Mouse (Mus musculus): ENCODE results near the gene Gm7030.
"Not testable (repeated sequence)": the region's sequence is repeated elsewhere in the genome, so short reads cannot be mapped to it uniquely, and the experiment has no call there.

Gm7030 gene

DNA sequence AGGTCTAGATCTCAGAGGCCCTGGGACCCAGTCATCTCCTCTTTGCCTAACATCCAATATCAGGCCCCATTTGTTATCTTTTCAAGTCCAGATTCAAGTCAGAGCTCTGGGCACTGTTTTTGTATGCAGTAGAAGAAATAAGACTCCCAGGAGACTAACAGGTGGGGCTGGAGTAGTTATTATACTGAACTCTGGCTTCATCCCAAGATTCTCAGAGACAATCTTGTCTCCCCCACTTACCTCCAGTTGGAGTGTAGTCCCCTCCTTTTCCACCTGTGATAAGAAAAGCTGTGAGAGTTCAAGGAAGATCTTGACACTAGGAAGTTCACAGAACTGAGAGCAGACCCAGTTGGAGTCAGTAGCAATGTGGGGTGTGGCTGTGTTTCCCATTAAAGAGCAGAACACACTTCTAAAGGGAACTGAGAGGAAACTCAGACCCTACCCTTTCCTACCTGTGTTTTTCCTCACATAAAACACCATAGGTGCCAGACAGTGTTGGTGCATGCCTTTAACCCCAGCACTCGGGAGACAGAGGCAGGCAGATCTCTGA, 7.1 kb upstream of the Gm7030 start:
- in situ Hi-C loops (cut with MboI; ENCODE audit: low sequenced_read_pairs): loop anchor here (10.0 kb wide), 1 partner anchor 72 kb away; no protein-coding TSS in a partner anchor

DNA sequence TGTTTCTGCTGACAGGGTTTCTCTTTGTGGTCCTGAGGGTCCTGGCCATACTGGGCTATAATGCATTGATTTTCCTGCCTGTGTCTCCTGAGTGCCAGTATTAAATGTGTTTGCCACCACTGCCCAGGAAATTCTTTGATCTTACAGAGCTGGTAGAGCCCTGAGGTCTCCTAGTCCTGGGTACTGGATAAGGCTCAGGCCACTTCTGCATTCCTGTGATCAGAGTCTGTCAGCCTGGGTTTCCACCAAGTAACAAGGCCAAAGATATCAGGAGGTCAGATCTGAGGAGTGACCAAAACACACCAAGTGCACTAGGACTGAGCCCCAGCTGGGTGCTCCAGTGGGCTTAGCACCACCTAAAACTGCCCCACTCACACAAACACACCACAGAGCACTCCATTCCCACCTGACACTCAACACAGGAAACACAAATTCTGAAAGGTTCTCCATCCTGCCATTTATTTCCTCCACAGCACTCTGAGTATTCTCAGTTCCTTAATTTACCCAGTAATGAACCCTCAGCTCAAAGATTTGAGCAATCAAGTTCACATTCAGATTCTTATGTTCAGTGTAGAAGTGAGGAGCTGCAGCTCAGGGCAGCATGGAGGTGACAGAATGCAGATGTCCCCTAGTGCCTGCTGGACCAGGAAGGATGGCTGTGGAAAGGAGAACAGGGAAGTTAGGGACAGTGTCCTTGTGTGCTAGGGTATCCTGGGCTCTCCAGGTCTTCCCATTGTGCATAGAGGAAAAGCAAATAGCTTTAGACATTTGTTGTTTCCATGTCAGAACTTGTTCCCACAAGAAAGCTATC, 6.4 kb upstream of the Gm7030 start:
- in situ Hi-C loops (cut with MboI; ENCODE audit: low sequenced_read_pairs): loop anchor here (10.0 kb wide), 1 partner anchor 71 kb away; no protein-coding TSS in a partner anchor

DNA sequence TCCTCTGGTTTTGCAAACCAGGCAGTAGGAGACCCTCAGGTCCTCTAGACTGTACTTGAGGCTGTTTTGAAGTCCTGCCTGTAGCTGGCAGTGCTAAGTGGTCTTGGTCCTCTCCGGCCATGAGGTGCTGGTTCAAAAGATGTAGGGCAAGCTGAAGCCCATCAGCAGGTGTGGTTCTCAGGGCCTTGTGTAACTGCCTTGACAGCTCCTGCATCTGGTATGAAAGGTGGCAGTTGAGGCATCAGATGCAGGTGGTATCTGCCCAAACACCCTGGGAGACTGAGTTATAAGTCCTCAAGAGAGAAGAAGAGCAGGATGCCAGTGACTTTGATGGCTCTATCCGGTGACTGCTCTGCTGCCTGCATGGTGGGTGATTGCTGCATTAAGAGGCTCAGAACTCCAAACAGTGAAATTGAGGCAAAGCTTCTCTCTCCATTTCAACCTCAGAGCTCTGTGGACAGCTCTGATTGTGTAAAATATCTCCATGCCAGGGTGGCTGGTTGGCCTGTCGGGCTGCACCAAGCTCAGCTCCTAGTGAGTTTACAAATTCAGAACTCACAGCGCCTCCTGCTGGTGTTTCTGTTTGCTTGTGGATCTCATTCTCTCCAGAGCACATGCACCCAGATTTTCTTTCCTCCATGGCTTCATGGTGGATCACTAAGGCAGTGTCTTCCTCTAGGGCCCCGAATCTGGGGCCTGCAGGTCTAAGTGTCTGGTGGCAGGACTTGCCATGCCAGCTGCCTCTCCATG, 2.5 kb upstream of the Gm7030 start:
- in situ Hi-C loops (cut with MboI; ENCODE audit: low sequenced_read_pairs): loop anchor here (10.0 kb wide), 1 partner anchor 67 kb away; no protein-coding TSS in a partner anchor

DNA sequence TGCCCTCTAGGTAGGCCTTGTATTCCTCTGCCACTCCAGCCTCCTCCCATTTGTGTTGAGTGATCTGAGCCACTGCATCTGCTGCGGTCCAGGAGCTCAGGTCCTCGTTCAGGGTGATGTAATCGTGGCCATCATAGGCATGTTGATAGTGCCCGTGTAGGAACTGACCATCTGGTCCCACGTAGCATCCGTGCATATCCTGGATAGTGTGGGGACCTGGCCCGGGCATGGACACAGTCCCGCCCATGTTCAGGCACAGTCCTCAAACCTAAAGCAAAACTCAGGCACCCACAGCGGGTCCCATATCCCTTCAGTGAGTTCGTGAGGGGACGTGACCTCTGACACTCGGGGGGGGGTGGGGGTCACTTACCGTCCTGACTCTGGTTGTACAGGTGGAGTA, 700 bp downstream of the Gm7030 start:
- in situ Hi-C loops (cut with MboI; ENCODE audit: low sequenced_read_pairs): not testable (repeated sequence)

DNA sequence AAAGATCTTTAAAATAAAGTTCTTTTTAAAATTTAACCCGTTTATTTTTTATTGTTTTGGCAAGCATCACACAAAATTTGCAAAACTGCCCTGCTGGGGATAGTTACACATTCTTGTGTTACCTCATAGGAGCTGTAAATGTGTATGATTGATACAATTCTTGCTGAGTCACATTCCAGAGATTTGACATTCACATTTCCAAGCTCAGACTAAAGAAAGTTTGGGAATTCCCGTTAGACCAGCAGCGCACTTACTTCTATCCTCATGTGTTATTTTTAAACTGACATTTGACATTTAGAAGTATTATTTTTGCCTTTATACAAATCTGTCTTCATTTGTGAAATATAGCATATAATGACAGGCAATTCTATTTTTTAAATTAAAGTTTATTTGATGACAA, 5.1 kb downstream of the Gm7030 start:
- in situ Hi-C loops (cut with MboI; ENCODE audit: low sequenced_read_pairs): not testable (repeated sequence)

DNA sequence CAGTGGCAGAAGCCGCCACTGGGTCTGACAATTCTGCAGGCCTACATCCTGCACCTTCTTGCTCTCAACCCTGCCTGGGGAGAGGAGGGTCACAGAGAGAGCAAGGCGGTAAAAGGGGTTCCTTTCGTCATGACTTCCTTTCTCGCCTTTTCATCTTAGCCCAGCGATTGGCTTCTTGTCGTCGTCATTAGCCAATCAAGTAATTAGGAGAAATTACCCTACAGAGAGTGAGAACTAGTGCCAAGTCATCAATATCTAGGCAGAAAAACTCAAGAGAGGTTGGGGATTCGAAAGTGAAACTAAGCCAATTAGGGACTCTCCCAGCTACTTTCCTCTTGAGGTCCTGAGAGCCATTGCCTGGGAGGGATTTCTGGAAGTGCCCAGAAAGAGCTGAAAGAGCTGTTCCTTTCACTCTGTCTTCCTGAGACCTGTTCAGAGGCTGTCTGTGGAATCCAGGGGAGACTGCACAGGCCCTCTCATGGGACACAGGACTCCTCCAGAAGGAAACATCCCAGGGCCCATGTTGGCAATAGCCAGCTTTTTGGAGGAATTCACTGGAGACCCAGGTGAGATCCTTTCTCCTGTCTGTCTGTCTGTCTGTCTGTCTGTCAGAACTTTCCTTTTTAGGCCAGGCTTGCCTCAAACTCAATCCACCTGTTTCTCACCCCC, 7.7 kb downstream of the Gm7030 start, which contains the start of gene Gm19684:
TSS of gene Gm19684 (plus strand) at position 327 of the 669 bp plus-strand sequence.
- in situ Hi-C loops (cut with MboI; ENCODE audit: low sequenced_read_pairs): not testable (repeated sequence)

DNA sequence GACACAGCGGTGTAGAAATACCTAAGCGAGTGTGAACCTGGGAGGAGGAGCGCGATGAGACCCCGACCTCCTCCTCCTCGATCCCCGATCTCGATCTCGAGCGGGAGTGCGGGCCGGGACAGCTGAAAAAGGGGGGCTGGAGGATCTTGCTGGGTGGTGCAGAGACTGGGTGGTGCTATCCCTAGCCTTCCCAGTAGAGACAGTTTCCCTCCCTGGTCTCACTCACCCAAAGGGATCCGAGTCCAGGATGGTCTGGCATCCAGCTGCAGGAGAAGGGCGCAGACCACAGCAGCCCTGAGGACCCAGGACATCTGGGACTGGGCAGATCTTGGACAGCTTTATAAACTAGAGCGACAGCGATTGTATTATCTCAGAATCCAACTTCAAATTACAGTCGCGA, 8.4 kb downstream of the Gm7030 start:
- in situ Hi-C loops (cut with MboI; ENCODE audit: low sequenced_read_pairs): not testable (repeated sequence)

DNA sequence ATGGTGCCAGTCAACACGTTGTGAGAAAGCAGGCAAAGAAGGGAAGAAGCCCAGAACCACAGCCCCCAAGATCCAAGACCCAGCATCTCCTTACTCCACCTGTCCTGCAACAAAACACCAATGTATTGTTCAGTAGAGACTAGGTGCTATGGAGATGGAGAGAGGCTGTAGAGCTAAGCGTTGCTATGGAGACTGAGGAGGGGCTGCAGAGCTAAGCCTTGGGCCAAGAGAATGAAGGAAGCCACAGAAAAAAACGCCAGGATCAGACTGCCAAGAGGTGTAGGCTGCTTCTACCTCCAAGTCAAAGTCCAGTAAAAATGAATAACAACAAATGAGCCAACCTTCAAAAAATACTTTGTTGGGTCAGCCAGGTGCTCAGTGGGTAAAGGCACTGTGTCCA, 12.7 kb downstream of the Gm7030 start:
- in situ Hi-C loops (cut with MboI; ENCODE audit: low sequenced_read_pairs): loop anchor here (10.0 kb wide), 1 partner anchor 82 kb away; the partner anchor contains the start of gene H2-T23

DNA sequence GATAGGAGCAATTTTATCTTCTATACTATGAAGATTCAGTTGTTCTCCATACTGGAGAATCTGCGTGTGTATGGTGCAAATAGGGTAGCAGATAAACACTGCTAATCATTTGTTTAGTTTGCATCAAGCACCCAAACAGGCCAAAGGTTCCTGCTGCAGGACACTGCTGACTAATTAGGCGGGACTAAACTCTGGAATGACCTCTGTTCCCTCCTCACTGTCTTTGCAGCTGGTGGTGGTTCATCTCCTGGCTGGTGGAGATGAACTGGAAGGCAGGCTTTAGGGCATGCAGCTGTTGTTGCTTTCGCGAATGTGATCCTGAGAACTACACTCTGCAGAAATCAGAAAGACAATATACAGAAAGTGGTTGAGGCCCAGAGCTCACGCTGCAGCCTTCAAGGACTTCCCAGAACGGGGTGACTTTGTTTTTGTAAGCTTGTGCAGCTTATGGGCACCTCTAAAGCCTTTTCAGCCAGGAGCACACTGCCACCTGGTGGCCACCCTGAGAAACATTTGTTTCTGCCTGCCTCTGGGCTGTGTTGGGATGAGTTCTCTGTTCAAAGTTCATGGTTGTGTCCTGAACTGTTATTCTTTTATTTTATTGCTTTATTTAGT, 15.1 kb downstream of the Gm7030 start:
- in situ Hi-C loops (cut with MboI; ENCODE audit: low sequenced_read_pairs): loop anchor here (10.0 kb wide), 1 partner anchor 79 kb away; the partner anchor contains the start of gene H2-T23

DNA sequence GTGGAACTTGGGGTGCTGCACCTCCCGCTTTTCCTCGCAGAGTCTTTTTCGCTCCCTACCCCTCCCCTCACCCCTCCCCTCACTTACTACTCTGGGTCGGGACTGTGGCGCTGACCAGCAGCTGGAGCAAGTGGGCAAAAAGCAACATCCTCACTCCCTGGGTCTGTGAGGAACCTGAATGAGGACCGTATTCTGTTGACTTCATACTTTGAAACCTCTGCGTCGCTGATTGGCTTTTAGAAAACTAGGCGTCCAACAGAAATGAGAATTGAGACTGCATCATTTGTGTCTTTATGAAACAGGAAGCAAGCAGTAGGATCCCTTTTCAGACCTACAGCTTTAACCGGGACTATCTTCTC, 17.7 kb downstream of the Gm7030 start:
- in situ Hi-C loops (cut with MboI; ENCODE audit: low sequenced_read_pairs): loop anchor here (10.0 kb wide), 1 partner anchor 77 kb away; the partner anchor contains the start of gene H2-T23

DNA sequence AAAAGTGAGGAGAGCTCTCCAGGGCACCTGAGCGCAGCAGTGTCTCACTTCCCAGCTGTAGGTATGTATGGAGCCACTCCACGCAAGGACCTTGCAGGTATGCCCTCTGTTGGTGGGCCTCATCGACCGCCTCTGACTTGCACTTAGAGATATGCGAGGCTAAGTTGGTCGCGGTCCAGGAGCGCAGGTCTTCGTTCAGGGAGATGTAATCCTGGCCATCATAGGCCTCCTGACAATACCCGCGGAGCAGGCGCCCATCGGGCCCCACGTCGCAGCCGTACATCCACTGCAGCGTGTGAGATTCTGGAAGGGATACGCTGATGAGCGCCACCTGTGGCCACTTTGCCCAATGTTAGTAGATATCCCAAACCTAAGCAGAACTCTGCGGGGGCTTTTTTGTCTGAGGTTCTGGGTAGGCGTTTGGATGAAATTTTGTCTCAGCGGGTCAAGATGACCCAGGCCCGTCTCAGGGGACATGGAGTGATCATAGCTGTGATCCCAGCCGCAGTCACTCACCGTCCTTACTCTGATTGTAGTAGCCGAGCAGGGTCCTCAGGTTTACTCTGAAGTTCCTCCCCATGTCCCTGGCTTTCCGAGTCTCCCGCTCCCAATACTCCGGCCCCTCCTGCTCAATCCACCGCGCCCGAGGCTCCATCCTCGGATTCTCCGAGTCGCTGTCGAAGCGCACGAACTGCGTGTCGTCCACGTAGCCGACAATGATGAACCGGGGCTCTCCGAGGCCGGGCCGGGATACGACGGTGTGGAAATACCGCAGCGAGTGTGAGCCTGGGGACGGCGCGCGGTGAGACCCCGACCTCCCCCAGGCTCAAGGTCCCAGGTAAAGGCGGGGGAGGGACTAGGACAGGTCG, 18.4 kb downstream of the Gm7030 start:
- in situ Hi-C loops (cut with MboI; ENCODE audit: low sequenced_read_pairs): loop anchor here (10.0 kb wide), 1 partner anchor 76 kb away; the partner anchor contains the start of gene H2-T23

DNA sequence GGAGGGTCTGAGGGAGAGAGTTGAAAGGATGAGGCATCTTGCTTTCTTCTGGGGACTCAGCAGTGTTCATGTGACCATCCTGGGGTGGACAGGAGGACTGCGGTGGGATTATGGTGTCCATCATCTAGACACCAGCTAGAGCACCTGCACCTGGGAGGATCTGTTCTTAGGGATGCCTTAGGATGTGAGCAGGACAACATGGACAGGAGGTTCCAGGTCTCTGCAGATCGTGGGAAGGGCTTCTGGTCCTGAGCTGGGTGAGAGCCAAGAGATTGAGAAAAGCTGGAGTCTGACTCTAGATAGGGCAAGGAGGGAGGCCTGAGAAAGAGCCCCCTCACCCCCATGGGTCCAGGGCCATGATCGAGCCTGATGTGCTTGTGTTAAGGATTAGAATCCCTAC, 19.1 kb downstream of the Gm7030 start:
- in situ Hi-C loops (cut with MboI; ENCODE audit: low sequenced_read_pairs): loop anchor here (10.0 kb wide), 1 partner anchor 75 kb away; the partner anchor contains the start of gene H2-T23

DNA sequence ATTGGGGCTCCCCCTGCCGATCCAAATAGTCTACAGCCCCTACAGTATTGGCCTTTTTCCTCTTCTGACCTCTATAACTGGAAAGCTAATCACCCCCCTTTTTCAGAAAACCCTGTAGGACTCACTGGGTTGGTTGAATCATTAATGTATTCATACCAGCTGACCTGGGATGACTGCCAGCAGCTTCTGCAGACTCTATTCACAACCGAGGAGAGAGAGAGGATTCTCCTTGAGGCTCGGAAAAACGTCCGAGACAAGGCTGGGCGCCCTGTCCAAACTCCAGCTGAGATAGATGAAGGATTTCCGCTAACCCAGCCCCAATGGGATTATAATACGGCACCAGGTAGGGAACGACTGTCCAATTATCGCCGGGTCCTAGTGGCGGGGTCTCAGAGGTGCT, 27.1 kb downstream of the Gm7030 start:
- in situ Hi-C loops (cut with MboI; ENCODE audit: low sequenced_read_pairs): not testable (repeated sequence)

DNA sequence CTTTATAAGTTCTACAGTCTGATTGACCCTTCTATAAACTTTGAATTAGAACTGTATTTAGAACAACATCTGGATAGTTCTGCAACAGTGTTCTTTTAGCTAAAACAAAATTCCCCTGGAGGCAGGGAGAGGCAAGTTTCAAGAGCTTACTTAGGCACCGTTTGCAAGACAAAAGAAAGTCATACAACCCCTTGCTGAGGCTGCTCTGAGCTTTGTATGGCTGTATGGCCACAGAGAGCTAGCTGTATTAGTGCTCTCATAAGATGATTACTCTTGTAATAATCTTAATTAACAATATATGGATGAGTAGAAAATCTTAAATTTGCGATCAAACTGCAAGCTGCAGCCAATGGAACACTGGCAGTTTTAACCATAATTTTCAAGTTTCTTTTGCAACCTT, 29.6 kb downstream of the Gm7030 start:
- in situ Hi-C loops (cut with MboI; ENCODE audit: low sequenced_read_pairs): loop anchor here (10.0 to 25.0 kb wide), 2 partner anchors 55 to 737 kb away; no protein-coding TSS in a partner anchor

DNA sequence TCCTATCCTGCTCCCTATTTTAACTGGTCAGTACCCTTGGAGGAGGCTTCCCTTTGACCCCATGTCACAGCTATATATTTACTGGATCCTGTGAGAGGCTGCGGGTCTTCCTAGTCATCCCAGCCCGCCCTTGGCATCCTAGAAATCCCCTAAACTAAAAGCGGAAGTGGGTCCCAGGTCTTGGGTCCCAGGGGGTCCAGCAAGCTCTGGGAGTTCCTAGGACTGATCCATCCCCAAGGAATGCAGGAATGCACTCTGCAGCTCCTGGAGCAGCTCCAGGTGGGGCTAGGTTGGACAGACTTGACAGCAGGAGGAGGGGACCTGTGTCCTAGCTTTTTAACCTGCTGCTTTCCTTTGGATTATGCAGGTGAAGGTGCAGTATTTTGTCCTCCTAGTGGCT, 35.3 kb downstream of the Gm7030 start:
- in situ Hi-C loops (cut with MboI; ENCODE audit: low sequenced_read_pairs): loop anchor here (10.0 to 25.0 kb wide), 2 partner anchors 61 to 732 kb away; no protein-coding TSS in a partner anchor

DNA sequence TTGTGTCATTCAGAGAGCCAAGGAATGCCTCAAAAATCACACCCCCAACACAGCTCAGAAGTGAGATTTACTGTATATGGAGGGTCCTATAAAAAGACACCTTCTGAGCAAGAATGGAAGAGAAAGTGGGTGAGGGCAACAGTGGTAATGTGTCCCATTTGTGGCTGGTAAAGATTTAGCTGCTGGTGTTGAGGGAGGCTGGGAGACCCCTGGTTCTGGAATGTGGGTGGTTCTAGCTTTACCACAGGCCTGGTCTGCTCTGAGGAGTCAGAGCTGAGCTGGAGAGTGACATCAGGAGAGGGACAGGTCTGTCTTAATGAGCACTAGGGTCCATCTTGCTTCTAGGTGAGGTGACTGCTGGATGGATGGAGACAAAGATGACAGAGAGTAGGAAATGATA, 36.7 kb downstream of the Gm7030 start:
- in situ Hi-C loops (cut with MboI; ENCODE audit: low sequenced_read_pairs): loop anchor here (10.0 to 25.0 kb wide), 2 partner anchors 62 to 730 kb away; no protein-coding TSS in a partner anchor

DNA sequence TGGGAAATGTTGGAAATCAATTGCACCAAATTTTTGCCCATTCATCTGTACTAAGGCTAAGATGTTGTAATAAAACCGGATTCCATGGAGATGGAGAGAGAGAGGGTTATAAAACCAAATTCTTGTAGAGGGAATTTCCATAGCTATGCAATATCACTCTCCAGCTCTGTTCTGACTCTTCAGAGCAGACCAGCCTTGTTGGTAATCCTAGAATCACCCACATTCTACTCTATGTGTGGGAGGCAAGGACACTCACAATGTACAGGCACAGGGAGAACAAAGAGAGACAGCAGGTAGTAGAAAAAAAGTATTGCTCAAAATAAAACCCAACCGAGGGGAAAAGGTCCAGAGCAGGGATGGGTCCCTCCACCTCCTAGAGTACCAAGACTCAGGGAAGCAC, 37.3 kb downstream of the Gm7030 start:
- in situ Hi-C loops (cut with MboI; ENCODE audit: low sequenced_read_pairs): loop anchor here (10.0 to 25.0 kb wide), 2 partner anchors 63 to 730 kb away; no protein-coding TSS in a partner anchor

DNA sequence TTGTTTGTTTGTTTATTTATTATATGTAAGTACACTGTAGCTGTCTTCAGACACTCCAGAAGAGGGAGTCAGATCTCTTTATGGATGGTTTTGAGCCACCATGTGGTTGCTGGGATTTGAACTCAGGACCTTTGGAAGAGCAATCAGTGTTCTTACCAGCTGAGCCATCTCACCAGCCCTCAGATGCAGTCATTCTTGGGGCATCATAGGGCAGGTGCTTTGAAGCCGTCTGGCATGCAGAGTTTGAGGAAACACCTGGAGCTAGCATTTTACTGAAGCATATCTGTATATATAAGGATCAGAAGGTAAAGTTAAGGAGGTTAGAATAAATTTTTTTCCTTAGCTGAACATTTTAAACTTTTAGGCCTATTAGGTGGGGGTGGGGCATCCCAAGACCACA, 43.2 kb downstream of the Gm7030 start:
- in situ Hi-C loops (cut with MboI; ENCODE audit: low sequenced_read_pairs): loop anchor here (25.0 kb wide), 1 partner anchor 724 kb away; no protein-coding TSS in a partner anchor

All from CH12F3 (cell line).